In the genomic region with DNA sequence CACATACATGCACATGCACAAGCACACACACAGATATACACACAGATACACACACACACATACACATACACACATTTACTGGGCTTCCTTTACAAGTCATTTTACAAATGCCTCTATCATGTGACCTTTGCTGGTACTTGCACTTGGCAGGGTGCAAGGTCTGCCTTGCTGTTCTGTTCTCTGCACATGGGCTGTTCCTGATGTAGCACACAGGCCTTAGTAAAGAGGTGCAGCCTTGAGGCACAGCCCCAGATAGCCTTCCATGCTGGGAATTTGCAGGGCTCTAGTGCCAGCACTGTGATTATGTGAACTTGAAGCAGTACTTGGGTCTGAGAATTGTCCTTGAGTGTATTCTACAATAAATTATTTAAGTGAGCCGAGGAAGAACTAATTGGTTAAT, we compare ENCODE assay signal across 23 mouse cellular contexts.
"Had no signal": no experiment of that assay in that cellular context is flagged by ENCODE, and none has a peak within 500 bp of the region (broad histone marks: within the 10 kb centered on the region; RNA-seq: fewer than 3 reads in every experiment).

No protein-coding gene starts in this region.

- H3K27me3 ChIP-seq: heart, embryonic 12.5 days; hindbrain, embryonic 12.5 days; intestine, embryonic 15.5 days; limb, embryonic 12.5 days; liver, embryonic 13.5 days; liver, embryonic 15.5 days had no signal

- DNase-seq: gastrocnemius, adult 2 months; gastrocnemius, postnatal 10 days; gastrocnemius, postnatal 25 days; heart, adult 2 months; heart, postnatal 10 days; heart, postnatal 4 days; kidney, adult 18-20 months; kidney, adult 8-10 months; kidney, postnatal 10 days; kidney, postnatal 25 days; kidney, postnatal 4 days; liver, embryonic 13.5 days; liver, postnatal 0 days had no signal

- H3K36me3 ChIP-seq: heart, embryonic 12.5 days; hindbrain, embryonic 10.5 days; hindbrain, embryonic 12.5 days; intestine, embryonic 15.5 days; limb, embryonic 10.5 days; limb, embryonic 12.5 days; liver, embryonic 13.5 days; liver, embryonic 15.5 days had no signal

- H3K4me3 ChIP-seq: gastrocnemius, adult 2 months; heart, adult 2 months; heart, embryonic 12.5 days; hindbrain, embryonic 10.5 days; hindbrain, embryonic 12.5 days; intestine, embryonic 15.5 days; layer of hippocampus, adult 2 months; left cerebral cortex, adult 2 months; limb, embryonic 10.5 days; limb, embryonic 12.5 days; liver, embryonic 13.5 days; liver, embryonic 15.5 days had no signal

- H3K9ac ChIP-seq: heart, embryonic 12.5 days; hindbrain, embryonic 12.5 days; hindbrain, embryonic 14.5 days; intestine, embryonic 15.5 days; limb, embryonic 12.5 days; liver, embryonic 13.5 days; liver, embryonic 15.5 days; liver, postnatal 0 days had no signal

- H3K27ac ChIP-seq: gastrocnemius, adult 2 months; heart, adult 2 months; hindbrain, embryonic 10.5 days; hindbrain, embryonic 12.5 days; hindbrain, embryonic 14.5 days; intestine, embryonic 15.5 days; layer of hippocampus, adult 2 months; left cerebral cortex, adult 2 months; limb, embryonic 10.5 days; limb, embryonic 12.5 days; liver, embryonic 13.5 days; liver, embryonic 15.5 days had no signal

- H3K4me1 ChIP-seq: intestine, embryonic 15.5 days; limb, embryonic 10.5 days; limb, embryonic 12.5 days; liver, embryonic 13.5 days; liver, embryonic 15.5 days had no signal
